Mouse (Mus musculus) heart, postnatal 4 days (tissue): ENCODE data around the gene Sval3. TPM values are rescaled to one million over a fixed set of nuclear protein-coding genes. Genes with fewer than 3 reads are reported as not detected.

Experiments used
- DNase-seq: peaks from one replicate; pipeline ENCODE4 v3.0.0; 2021
- total RNA-seq, 2 experiments: library from RNA; stranded (reverse); gene quantifications; 2 replicates each; pipeline ENCODE4 v1.2.3; 2021

Gene Sval3
- total RNA-seq = not detected

DNA sequence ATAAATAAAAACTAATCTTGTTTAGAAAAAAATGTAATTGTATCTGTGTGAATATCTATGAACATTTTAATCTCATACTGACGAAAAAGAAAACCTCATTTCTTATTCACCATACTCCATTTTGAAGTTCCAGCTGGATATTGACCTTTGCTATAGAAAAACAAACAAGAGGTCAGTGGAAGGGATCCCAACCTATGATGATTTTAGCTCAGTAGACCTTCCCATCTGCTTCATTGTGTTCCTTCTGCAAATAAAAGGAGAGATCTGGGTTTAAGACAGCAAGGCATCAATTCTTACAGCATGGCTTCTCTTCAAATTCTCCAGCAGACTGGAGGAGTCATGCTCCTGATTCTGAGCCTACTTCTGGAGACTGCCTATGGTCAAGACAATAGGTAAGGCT is at the start of gene Sval3:
Gene Sval3 (plus strand): TSS at position 301 of the 400 bp plus-strand sequence.
- DNase-seq = no peak

GRCm38 (mm10) chr6:41951330-41951729 is 16.6 kb upstream of the Sval3 start, which contains the start of gene Sval1:
Gene Sval1, plus strand, starts transcription at chr6:41951630.
- DNase-seq = no peak

Other genes with a start within 250 kb of the Sval3 start
- gene Olfr459, start 193.0 kb upstream of the Sval3 start, total RNA-seq = not detected
- not detected for gene Pip, start 120.6 kb upstream of the Sval3 start, total RNA-seq
- not detected for gene Sval2, start 115.2 kb upstream of the Sval3 start, total RNA-seq
- gene Sval1, start 16.5 kb upstream of the Sval3 start, total RNA-seq = not detected
- gene Sva, start 70.3 kb downstream of the Sval3 start, total RNA-seq = not detected
- gene Tas2r139, start 172.8 kb downstream of the Sval3 start, total RNA-seq = not detected
- gene Tas2r144, start 247.2 kb downstream of the Sval3 start, total RNA-seq = not detected